Mouse (Mus musculus) liver, embryonic 14.5 days (tissue): ENCODE measurements around the gene Gm49368.
"Not testable (repeated sequence)": the region's sequence is repeated elsewhere in the genome, so short reads cannot be mapped to it uniquely, and the experiment has no call there.

Experiments used
- CTCF ChIP-seq: IDR thresholded peaks from 2 replicates; pipeline ENCODE4 v1.5.1; 2016; ENCODE audit warnings: antibody characterized with exemption, low read depth, control low read depth
- EP300 ChIP-seq: IDR thresholded peaks from 2 replicates; pipeline ENCODE4 v1.6.1; 2016; ENCODE audit warnings: antibody characterized with exemption, low read depth

GRCm38 (mm10) chr7:128042161-128042820 lies 20.2 kb upstream of the Gm49368 start:
- not testable (repeated sequence) for TF ChIP-seq EP300, CTCF
